In the genomic region with DNA sequence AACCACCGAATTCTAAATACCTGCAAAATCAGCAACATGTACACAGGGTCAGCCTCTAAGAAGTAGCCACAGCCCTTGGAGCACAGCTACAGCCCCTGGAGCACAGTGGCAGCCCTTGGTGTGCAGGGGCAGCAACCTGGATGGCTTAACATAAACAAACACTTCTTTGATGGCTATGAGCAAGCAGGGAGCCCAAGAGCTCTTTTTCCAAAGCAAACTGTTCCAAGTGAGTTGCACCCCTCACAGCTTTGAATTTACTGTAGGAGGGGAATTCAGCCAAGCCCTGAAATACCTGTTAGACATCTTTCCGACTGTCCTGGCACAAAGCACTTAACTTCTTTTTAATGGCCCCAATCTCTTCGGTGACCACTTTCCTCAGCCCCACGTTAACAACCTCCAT, we compare ENCODE assay signal across 23 mouse cellular contexts. TPM values are rescaled to one million over a fixed set of nuclear protein-coding genes. Genes with fewer than 3 reads are reported as not detected.
A peak's percentile ranks its signal among the peaks of the same experiment; 100 is the strongest.
DNase-seq lines count a peak whose midpoint lies in the region; ATAC-seq and TF ChIP-seq lines count a peak whose summit lies in the region.
"Had no signal": no experiment of that assay in that cellular context is flagged by ENCODE, and none has a peak within 500 bp of the region (broad histone marks: within the 10 kb centered on the region; RNA-seq: fewer than 3 reads in every experiment).

No protein-coding gene starts in this region.

- H3K4me1 ChIP-seq in heart, embryonic 14.5 days (ENCODE audit: control insufficient read depth in 2 of 2, insufficient read depth in 2 of 2, low read length in 2 of 2), result peaks cover 13 to 28% of the 10 kb centered on the region in 2 experiments
- no peaks in the 10 kb centered on the region for H3K4me1 ChIP-seq in lung, embryonic 14.5 days (ENCODE audit: insufficient read depth)
- no peaks in the 10 kb centered on the region for H3K4me1 ChIP-seq in lung, adult 2 months (ENCODE audit: control insufficient read depth, insufficient read depth, low read length)

- WGBS in heart, embryonic 14.5 days, result 56% methylated on average over 4 of the region's 4 CpGs
- WGBS in lung, embryonic 14.5 days, result 36% methylated on average over 4 of the region's 4 CpGs
- WGBS in lung, adult 2 months, result 54% methylated on average over 4 of the region's 4 CpGs

- no peak for ATAC-seq in heart, embryonic 14.5 days (ENCODE audit: insufficient number of reproducible peaks, insufficient read depth, low FRiP score, low read depth)
- no peak for ATAC-seq in lung, embryonic 14.5 days (ENCODE audit: insufficient read depth)
- ATAC-seq: forebrain, postnatal 0 days; hindbrain, postnatal 0 days; intestine, embryonic 16.5 days had no signal

- TF ChIP-seq CTCF in gastrocnemius, adult 2 months (IDR thresholded peaks at IDR 0.05), result no peak
- no peak for TF ChIP-seq CTCF in lung, embryonic 14.5 days (IDR thresholded peaks at IDR 0.05; ENCODE audit: low read depth)
- TF ChIP-seq CTCF in lung, adult 2 months (IDR thresholded peaks at IDR 0.05; ENCODE audit: insufficient read depth, low read length), result no peak

- no peak overlapping the region for H3K4me3 ChIP-seq in gastrocnemius, adult 2 months
- H3K4me3 ChIP-seq in heart, embryonic 14.5 days (ENCODE audit: control insufficient read depth in 1 of 2, insufficient read depth in 1 of 2, low read depth in 1 of 2, low read length in 2 of 2), result no peak overlapping the region
- H3K4me3 ChIP-seq in lung, embryonic 14.5 days (ENCODE audit: low read depth, low read length), result no peak overlapping the region
- H3K4me3 ChIP-seq in lung, adult 2 months (replicated peaks; ENCODE audit: extremely low read depth, low read depth, low read length), result no peak overlapping the region
- H3K4me3 ChIP-seq: left cerebral cortex, adult 2 months; liver, embryonic 13.5 days; stomach, embryonic 15.5 days had no signal

- intact Hi-C loops in gastrocnemius, adult 2 months (cut with DNase I), result no loop called here

- peak overlapping the region; percentile 29; the same call in 1 of the 2 replicates for H3K27ac ChIP-seq in gastrocnemius, adult 2 months
- peak overlapping the region; percentile 39 to 62; a peak in 3 of 4 replicates for H3K27ac ChIP-seq in heart, embryonic 14.5 days (replicated peaks in 1 of 2; ENCODE audit: control insufficient read depth in 1 of 2, insufficient read depth in 1 of 2, low read depth in 2 of 2, low read length in 2 of 2)
- H3K27ac ChIP-seq in lung, embryonic 14.5 days (ENCODE audit: low read depth), result peak overlapping the region; percentile 37; the same call in 1 of the 2 replicates
- H3K27ac ChIP-seq: hindbrain, postnatal 0 days; left cerebral cortex, adult 2 months; liver, embryonic 13.5 days; macrophage; stomach, embryonic 15.5 days had no signal

- no peaks in the 10 kb centered on the region for H3K36me3 ChIP-seq in heart, embryonic 14.5 days (ENCODE audit: control insufficient read depth, insufficient read depth, low read length)
- H3K36me3 ChIP-seq in lung, embryonic 14.5 days (ENCODE audit: insufficient read depth), result no peaks in the 10 kb centered on the region
- H3K36me3 ChIP-seq: liver, embryonic 13.5 days; stomach, embryonic 15.5 days had no signal

- TF ChIP-seq POLR2A in lung, adult 2 months (IDR thresholded peaks at IDR 0.05; ENCODE audit: borderline replicate concordance, extremely low read depth, low read depth, low read length), result no peak

- H3K4me2 ChIP-seq in heart, embryonic 14.5 days (ENCODE audit: low read length), result no peak overlapping the region
- 0 out of 2 replicates have a peak overlapping the region, but pooled peaks have one; percentile 5 for H3K4me2 ChIP-seq in lung, embryonic 14.5 days
- H3K4me2 ChIP-seq: midbrain, embryonic 11.5 days; stomach, embryonic 15.5 days had no signal

- DNase-seq in gastrocnemius, adult 2 months, result no peak
- no peak for DNase-seq in gastrocnemius, postnatal 10 days
- no peak for DNase-seq in heart, postnatal 4 days
- DNase-seq in lung, embryonic 14.5 days, result peak; percentile 36
- no peak for DNase-seq in lung, adult 2 months
- peak; percentile 25 for DNase-seq in ES-CJ7 (ENCODE audit: low read depth, low spot score)
- no peak for DNase-seq in right cerebral cortex, postnatal 4 days
- DNase-seq: adrenal gland, postnatal 36 days; cerebellum, adult 11 months; cerebellum, adult 9-11 months; forebrain, postnatal 0 days; gastrocnemius, postnatal 36 days; layer of hippocampus, adult 9-11 months; liver, embryonic 13.5 days; thymus, adult 2 months; thymus, postnatal 4 days had no signal

- no peaks in the 10 kb centered on the region for H3K27me3 ChIP-seq in heart, embryonic 14.5 days (ENCODE audit: control insufficient read depth, insufficient read depth, low read length)
- H3K27me3 ChIP-seq in lung, embryonic 14.5 days (ENCODE audit: insufficient read depth, low read length), result no peaks in the 10 kb centered on the region
- H3K27me3 ChIP-seq: liver, embryonic 13.5 days; stomach, embryonic 15.5 days had no signal

- no peaks in the 10 kb centered on the region for H3K9me3 ChIP-seq in heart, embryonic 14.5 days (ENCODE audit: control insufficient read depth, low read length)
- no peaks in the 10 kb centered on the region for H3K9me3 ChIP-seq in lung, embryonic 14.5 days (ENCODE audit: low read depth, low read length)
- H3K9me3 ChIP-seq: liver, embryonic 13.5 days; stomach, embryonic 15.5 days had no signal

- H3K9ac ChIP-seq in heart, embryonic 14.5 days (ENCODE audit: low read length), result no peak overlapping the region
- no peak overlapping the region for H3K9ac ChIP-seq in lung, embryonic 14.5 days
- H3K9ac ChIP-seq: forebrain, postnatal 0 days; liver, embryonic 13.5 days; stomach, embryonic 15.5 days had no signal

RNA-seq across cellular contexts. Expression of a gene that starts 14.9 kb away (rescaled TPM):
- total RNA-seq in gastrocnemius, adult 2 months (2021), result 100 to 1,000 TPM; 172 to 212 TPM
- total RNA-seq in gastrocnemius, postnatal 10 days (2021), result 100 to 1,000 TPM; 199 to 221 TPM
- polyA plus RNA-seq in heart, embryonic 14.5 days (2014; fragmentation: Nextera tagmentation; extraction: Ambion mirVana), result 35.7 and 35.9 TPM in 2 replicates
- 100 to 1,000 TPM; 118 to 124 TPM for total RNA-seq in heart, postnatal 4 days (2021)
- polyA plus RNA-seq in lung, embryonic 14.5 days (2014; fragmentation: Nextera tagmentation; extraction: Ambion mirVana), result 11.5 and 12.9 TPM in 2 replicates
- polyA plus RNA-seq in lung, adult 2 months (2012; rRNA removed), result 10.9 and 18.6 TPM in 2 replicates

RNA-seq across cellular contexts. Expression of a gene that starts 21.5 kb away (rescaled TPM):
- 10 to 100 TPM in 1 of 2 experiments, 1 to 10 TPM in 1; 4.3 to 11.4 TPM for total RNA-seq in gastrocnemius, adult 2 months (2021)
- total RNA-seq in gastrocnemius, postnatal 10 days (2021), result 1 to 10 TPM; 7.2 to 8.8 TPM
- polyA plus RNA-seq in heart, embryonic 14.5 days (2014; fragmentation: Nextera tagmentation; extraction: Ambion mirVana), result 44.7 and 47.9 TPM in 2 replicates
- total RNA-seq in heart, postnatal 4 days (2021), result 10 to 100 TPM; 22.6 to 24.2 TPM
- polyA plus RNA-seq in lung, embryonic 14.5 days (2014; fragmentation: Nextera tagmentation; extraction: Ambion mirVana), result 32.6 and 36.4 TPM in 2 replicates
- 0.77 and 1.1 TPM in 2 replicates for polyA plus RNA-seq in lung, adult 2 months (2012; rRNA removed)

Comparison
In these comparisons a context has a peak if more than half of its experiments do, and no peak if none do; other contexts are left out.
1. DNase-seq: peak in lung, embryonic 14.5 days (single experiment) and ES-CJ7 (single experiment); none in gastrocnemius, adult 2 months (single experiment), gastrocnemius, postnatal 10 days (single experiment), heart, postnatal 4 days (single experiment), lung, adult 2 months (single experiment) and right cerebral cortex, postnatal 4 days (single experiment).
2. Peak in every context shown above with its lines, with median percentiles within 50 percentile points of each other: H3K27ac ChIP-seq.